Mouse (Mus musculus): ENCODE measurements around the gene Lamtor2.

Lamtor2 gene

DNA sequence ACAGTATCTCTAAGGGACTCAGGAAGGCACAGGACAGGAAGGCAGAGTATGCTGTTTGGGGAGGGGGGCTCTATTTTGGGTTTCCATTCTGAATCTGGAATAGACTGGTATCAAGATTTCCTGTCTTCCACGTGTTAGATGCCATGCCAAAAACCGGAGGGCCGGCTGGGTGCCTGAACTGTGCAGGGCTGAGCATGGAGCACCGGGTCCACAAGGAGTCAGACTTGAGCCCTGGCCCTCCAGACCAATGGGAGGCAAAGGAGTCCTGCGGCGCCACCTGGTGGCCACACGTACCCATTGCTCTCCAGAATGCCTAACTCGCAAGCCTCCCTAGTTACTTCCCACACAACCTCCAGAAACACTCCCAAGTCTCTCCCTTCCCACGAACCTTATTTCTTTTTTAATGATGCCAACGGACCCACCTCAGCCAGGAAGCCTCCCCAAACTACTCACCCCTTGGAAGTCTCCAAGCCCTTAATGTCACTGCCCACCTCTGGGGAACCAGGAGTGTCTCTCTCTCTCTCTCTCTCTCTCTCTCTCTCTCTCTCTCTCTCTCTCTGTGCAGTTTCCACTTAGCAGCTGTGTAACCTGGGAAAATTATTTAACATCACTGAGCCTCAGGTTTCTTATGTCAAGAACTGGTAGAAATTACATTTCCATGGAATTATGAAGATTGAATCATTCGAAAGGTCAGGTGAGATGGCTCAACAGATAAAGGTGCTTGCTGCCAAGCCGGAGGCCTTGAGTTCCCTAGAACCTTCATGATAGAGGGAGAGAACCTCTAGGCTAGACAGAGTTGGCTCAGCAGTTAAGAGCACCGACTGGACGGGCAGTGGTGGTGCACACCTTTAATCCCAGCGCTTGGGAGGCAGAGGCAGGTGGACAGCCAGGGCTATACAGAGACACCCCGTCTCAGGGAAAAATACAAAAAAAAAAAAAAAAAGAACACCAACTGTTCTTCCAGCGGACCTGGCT is 26.4 kb downstream of the Lamtor2 start:
- DNase-seq (ENCODE audit: extremely low read depth, low read depth), result peak; percentile 84

DNA sequence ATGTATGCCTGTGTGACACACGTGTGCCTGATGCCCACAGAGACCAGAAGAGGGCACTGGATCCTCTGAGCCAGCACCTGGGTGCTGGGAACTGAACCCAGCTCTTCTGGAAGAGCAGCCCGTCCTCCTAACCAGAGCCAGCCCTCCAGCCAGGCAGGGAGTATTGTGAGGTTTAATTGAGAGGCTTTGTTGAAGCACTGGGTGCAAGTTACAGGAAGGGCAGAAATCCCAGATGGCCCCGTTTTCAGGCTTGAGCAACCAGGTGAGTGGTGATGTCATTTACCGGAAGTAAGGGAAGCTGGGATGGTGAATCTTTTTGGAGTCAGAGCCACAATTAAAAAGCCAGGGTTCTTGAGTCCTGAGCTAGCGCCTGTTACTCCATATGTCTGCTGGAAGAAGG is 27.9 kb downstream of the Lamtor2 start:
- no peak for DNase-seq (ENCODE audit: extremely low read depth, low read depth)

DNA sequence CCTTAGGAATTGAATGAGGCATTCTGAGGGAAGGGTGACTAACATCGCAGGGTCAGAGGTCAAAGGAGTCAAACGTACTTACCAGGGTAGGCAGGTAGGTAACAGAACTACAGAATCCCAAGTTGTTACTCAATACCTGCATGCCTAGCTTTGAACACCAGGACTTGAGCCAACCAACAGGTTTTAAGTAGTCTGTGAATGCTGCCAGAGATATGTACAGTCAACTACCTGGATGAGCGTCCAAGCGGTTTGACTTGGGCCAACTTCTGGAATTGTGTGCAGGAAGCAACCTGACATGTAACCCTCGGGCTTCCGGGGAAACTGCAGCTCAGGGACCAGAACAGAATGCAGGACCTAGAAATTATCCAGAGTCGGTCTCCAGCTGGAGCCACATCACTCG is 29.8 kb downstream of the Lamtor2 start:
- no peak for DNase-seq (ENCODE audit: extremely low read depth, low read depth)

DNA sequence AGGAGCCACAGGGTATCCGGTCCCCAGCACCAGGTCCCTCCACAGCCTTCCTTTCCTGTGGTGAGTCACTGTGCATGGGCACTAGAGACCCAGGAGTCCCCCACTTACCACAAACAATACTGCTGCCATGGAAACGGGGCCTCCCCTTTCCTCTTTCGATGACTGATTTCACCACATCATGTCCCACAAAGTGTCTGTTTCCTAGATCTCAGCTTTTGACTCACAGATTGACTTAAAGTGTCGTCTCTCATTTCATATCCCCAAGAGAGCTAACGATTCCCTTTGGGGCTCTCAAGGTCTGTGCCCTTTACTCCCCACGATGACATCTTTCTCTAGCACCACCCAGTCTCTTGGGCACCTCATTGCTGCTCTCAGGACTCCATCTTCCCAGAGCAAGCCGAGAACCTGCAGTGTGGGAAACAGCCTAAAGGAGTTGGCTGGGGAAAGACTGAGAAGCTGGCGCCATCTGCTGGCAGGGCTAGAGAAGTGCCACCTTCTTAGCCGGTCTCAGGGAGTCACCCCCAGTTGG is 31.0 kb downstream of the Lamtor2 start:
- DNase-seq (ENCODE audit: extremely low read depth, low read depth), result no peak

DNA sequence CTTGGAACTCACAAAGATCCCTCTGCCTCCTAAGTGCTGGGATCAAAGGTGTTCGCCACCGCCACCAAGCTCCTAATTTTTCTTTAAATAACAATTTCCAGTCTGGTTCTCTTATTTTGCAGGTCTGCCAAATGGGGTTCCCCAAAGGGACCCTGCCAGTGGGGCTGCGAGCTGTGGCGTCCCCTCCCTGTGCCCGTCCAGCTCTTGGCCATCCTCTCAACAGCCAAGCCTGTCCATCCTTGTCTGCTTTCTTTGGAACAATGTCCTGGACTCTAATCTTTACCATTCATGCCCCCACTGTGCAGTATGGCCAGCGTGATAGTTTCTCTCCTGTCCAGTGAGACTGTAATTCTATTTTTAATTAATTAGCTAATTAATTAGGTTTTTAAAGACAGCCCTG is 31.7 kb downstream of the Lamtor2 start:
- DNase-seq (ENCODE audit: extremely low read depth, low read depth), result no peak

DNA sequence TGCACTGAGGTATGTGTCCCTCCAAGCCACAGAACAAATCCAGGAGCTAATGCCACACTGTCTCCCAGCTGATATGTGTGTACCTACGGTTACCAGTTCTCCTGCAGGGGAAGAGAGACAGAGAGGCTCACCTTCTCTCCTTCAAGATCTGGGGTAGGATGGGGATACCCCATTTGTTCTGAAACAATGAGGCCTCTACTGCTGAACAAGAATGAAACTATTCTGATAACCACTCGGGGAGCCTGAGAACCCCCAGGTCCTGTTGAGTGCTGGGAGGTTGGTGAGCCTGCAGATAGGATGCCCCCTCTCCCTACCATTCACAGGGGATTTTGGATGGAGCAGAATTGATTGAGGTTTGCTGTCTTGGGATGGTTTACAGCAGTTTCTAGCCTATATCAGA is 32.8 kb downstream of the Lamtor2 start:
- no peak for DNase-seq (ENCODE audit: extremely low read depth, low read depth)

DNA sequence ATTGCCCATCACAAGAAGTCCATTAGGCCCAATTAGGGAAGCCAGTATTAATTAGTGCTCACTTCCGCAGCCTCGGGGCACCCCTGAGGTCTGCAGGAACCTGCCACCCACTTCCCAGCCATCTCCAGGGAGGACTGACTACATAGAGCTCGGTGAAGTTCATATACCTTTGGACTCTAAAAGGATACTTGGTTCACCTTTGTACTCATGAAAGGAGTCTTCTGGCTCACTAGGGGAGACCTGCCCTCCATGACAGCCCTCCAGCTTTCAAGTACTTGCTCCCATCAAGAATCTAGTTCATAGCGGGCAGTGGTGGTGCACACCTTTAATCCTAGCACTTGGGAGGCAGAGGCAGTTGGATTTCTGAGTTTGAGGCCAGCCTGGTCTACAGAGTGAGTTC is 34.5 kb downstream of the Lamtor2 start:
- no peak for DNase-seq (ENCODE audit: extremely low read depth, low read depth)

DNA sequence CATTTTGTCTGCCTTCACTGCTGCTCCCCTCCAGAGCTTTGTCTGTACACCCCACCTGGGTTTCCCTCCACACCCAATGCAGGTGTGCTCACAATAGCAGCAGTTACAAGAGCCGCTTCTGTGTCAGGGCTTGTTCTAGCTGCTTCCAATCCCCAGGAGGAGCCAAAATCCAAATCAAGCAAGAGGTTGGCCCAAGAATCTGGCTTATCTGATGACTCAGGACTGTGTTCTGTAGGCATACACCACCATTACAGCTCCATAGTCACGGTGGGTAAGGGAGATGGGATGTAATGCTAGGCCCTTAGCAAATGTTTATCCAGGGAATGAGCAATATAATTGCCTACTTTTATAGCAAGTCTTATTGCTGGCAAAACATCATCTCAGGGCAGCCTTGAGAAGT is 36.5 kb downstream of the Lamtor2 start:
- DNase-seq (ENCODE audit: extremely low read depth, low read depth), result no peak

DNA sequence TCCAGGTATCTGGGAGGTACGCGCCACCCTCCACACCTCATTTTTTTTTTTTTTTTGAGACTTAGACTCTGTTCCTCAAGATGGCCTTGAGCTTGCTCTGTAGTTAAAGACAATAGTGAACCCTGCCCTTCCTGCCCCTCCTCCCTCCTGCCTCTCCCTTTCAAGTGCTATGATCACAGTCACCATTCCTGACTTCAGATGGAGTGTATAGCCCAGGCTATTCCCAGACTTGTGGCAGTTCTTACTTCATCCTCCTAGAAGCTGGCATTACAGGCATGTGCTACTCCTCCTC is 37.8 kb downstream of the Lamtor2 start:
- no peak for DNase-seq (ENCODE audit: extremely low read depth, low read depth)

DNA sequence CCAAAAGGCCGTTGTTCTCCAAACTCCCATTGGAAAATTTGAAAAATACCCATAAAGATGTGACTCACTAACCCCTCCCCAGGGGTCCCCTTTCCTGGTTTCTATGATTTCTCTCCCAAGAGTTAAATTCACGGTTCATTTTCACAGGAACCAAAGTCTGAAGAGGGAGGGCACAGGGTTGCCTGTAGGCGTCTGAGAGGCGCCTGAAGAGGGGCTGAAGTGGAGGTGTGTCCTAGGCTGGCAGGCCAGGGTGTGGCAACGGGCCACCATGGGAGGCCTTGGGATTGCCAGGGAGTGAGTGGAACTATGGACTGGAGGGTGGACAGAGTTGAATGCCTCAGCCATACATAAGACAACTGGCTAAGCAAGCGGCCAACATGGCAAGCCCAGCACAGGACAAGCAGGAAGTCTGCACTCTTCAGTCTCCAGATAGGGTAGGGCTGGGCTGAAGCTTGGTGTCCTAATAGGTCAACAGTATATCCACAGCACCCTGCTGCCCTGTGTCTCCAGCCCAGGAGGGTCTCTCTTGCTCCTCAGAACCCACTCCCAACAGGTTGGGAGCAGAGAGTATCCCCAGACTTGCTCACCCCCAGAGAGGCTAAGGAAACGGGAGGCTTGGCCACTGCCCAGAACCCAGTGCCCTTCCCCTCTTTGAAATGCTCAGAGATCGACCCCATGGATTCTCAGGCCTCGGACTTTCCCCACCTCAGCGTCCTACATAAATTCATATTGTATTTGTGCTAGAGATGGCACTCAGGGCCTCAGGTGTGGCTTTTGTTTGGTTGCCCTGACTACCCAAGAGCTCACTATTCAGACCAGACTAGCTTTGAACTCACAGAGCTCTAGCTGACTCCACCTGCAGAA is 38.4 kb downstream of the Lamtor2 start:
- no peak for DNase-seq (ENCODE audit: extremely low read depth, low read depth)

DNA sequence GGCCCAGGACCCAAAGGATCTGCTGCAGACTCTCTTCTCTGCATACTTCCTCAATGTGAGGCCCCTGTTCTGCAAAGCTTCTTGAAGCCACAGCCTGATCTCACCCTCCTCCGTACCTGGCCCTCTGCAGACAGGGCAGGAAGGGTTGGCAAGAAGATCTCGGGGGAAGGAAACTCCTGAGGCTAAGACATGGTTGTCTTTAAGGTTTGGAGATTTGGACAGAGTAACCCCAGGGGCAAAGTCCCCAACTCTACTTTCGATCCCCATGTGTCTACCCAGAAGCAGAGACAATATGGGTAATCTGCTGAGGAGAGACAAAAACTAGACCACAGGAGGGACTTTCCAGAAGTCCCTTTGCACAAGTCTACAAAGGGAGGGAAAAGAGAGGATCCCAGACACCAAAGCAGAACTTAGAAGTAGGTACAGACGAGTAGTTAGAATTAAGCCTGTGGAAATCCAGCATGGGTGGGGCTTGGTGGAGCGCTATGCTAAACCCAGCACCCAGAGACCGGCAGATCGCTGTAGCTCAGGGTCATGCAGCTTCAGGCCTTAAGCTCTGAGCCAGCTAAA is 39.2 kb downstream of the Lamtor2 start:
- peak; percentile 61 for DNase-seq (ENCODE audit: extremely low read depth, low read depth)

DNA sequence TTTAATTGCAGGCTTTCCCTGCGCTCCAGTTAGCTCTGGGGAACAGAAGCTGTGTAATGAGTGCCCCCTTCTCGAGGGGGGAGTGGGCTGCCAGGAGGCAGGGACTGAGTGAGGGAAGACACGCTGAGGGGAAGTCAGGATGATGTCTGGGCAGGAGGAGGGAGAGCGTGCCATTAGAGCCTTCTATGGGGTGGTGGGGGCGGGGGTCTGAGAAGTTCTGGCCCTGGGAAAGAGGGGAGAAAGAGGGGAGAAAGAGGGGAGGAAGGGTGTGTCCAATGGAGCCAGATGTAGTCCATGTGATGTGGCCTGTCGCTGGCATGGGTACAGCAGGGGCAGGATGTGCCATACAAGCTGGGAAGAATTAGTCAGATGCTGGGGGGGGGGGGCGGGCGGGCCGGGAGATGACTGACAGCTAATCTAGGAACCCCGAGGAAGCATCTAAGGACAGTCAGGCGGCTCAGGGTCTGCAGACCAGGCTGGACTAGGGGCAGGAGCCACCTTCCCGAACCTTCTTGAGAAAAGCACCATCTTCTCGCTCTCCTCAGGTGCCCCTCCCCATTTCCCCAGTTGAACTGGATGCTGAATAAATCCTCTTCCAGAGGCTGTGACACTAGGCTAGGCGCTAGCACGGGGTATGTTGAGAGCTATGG is 39.9 kb downstream of the Lamtor2 start:
- no peak for DNase-seq (ENCODE audit: extremely low read depth, low read depth)

DNA sequence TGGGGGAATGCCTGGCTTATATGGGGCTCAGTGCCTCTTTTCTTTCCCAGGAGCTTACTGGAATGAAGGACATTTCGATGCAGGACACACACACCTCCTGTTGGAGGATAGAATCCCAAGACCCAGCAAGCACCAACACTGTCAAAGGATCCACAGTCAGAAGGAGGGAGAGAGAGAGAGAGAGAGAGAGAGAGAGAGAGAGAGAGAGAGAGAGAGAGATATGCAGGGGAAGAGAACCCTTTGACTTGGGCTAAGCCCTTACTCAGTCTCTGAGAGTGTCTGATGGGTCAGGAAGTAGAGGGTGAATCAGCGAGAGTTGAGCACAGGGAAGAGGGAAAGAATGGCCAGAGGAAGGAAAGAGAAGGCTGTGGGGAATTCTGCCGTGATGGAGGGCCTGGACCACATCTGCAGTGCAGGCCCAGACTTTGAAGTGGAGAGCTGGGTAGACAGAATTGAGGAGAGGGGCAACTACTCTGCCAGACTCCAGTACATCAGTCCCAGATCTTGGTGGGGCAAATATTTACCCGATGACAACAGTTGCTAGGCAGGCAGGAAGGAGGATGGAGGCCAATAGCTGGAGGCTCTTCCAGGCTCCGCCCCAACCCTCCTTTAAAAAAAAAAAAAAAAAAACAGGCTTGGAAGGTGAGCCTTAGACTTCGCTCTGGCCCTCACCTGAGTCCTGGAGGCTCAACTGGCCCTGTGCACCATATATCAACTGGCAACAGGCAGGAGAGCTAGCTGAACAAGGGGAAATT is 40.6 kb downstream of the Lamtor2 start:
- DNase-seq (ENCODE audit: extremely low read depth, low read depth), result no peak

DNA sequence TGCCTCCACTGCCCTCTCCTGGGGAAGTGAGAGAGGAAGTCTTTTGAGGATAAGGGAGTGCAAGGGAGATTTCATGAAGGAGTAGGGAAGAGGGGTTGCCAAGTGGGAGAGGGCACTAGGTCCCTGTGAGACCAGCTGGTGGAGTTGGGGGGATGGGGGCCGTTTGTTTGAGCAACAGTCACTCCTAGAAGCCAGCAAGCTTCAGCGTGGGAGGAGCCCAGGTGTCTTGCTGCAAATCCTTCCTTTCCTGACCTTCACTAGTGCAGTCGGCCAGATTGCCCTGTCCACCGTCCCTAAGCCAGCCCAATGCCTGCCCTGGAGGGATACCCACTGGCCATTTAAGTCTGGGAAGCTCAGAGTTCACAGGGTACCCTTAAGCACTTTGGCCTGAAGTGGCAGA is 41.3 kb downstream of the Lamtor2 start:
- no peak for DNase-seq (ENCODE audit: extremely low read depth, low read depth)

DNA sequence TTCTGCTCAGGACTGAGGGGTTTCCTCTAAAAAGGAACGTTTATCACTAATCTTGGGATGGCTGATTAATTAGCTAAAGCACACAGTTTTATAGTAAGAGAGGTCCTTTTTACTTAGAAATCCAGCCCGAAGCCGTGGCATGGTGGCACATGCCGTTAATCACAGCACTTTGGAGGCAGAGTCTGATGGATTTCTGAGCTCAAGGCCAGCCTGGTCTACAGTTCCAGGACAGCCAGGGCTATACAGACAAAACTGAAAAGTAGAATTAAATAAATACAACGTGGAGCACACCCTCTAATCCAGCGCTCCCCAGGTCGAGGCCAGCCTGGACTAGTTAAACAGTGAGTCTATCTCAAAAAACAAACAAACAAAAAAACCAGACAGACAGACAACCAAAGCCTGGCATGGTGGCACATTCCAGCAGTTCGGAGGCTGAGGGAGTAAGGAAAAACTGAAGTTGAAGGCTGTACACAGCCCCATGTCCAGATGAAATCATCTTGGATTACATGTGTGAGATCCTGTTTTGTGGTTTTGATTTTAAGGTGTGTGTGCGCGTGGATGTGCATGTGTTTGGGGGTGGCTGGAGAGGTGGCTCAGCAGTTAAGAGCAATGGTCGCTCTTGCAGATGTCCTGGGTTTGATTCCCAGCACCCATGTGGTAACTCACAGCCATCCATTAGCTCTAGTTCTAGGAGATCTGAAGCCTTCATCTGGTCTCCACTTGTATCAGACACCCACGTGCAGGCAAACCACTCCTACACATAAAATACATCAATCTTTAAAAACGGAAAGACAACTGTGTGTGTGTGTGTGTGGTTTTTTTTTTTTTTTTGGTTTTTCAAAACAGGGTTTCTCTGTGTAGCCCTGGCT is 42.2 kb downstream of the Lamtor2 start:
- no peak for DNase-seq (ENCODE audit: extremely low read depth, low read depth)

DNA sequence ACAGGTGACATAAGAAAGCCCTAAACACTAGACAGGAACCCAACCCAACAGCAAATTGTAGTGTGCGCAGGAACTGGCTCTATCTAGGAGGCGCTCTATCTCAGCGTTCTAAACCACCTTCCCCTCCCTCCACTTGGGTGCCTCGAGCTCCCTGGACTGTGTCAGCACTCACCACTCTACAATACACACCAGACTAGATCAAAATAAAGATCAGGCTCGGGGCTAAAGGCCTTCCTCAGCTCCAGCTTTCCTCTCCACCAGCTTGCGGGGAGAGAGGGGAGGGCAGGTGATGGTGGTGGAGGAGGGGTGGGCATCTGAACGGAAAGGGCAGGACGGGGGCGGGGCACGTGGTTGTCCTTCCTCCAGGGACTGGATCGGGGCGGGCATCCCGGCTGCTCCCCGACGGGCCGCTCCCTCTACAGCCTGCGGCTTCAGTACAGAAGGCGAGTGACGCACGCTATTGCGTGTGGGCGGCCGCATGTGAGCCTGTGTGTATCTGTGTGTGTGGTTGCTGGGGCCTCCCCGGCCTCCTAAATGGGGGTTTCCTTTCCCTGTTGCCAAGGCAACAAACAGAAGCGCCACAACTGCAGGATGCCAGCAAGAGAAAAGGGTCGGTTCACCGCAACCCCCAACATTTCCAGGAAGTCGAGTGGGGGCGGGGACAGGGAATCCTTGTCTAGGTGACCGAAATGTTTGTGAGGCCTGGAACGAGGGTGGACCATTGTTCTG is 43.0 kb downstream of the Lamtor2 start, which contains the start of gene Lmna:
Gene Lmna, minus strand, starts transcription at position 265 of the 729 bp plus-strand sequence.
- DNase-seq (ENCODE audit: extremely low read depth, low read depth), result peak; percentile 96

DNA sequence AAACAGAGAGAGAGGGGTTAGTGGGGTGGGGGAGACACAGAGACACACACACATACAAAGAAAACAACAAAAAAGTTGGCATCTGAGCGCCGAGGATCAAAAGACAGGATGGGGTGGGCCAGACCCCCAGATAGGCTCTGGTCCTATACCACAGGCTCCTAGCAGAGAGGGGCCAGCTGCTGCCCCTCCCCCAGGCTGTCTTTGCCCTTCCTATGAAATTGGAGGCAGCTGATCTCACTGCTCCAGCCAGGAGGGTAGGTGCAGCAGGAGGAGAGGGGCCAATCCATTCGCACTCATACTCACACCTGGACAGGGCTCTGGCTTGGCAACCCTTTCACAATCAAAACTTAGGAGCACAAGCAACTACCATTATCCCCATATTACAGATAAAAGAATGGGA is 43.6 kb downstream of the Lamtor2 start:
- no peak for DNase-seq (ENCODE audit: extremely low read depth, low read depth)

DNA sequence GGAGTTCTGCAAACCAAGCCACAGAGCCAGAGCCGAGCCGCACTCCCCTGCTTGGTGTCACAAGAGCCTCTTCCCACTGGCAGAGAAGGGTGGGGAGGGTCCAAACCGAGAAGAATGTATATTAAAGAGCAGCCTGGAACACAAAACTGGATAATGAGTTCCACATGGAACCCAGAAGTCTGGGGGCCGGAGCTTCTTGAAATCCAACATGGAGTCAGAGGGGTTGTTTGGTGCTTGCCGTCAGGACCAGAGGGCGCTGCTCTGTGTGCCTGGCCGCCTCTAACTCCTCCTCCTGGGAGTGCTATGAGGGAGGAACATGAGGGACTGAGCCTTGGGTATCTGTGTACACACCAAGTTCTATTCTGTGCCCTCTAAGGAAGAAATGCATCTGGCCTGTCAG is 47.1 kb downstream of the Lamtor2 start:
- DNase-seq (ENCODE audit: extremely low read depth, low read depth), result no peak

DNA sequence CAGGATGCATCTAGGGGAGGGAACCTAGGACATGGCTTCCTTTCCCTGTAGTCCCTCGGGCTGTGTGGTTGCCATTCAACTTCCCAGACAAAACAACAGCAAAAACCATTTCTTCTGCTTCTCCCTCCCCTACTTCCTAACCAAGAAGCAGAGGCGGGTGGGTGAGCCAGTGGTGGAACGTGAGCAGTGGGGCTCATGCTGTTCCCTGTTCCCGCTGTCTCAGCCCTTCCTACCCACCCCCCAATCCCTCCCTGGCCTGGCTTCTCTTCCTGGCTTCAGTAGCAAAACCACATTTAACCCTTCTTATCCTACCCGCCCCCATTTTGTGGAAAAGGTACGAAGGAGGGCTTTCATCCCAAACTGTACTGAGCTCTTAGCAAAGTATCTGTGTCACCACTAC is 47.8 kb downstream of the Lamtor2 start:
- DNase-seq (ENCODE audit: extremely low read depth, low read depth), result no peak

Data from MEL-GATA-1-ER (cell line).